Mouse (Mus musculus) monocyte, adult 59 days (primary cell): ENCODE results near the gene Hmox1. TPM values are rescaled to one million over a fixed set of nuclear protein-coding genes. Genes with fewer than 3 reads are reported as not detected.

Experiments used
- total RNA-seq, 2 experiments: library from RNA; stranded (reverse); gene quantifications; one replicate each; pipeline ENCODE4 v1.2.4; 2023

Hmox1 gene
- 1,000 to 10,000 TPM in 1 of 2 experiments, 100 to 1,000 TPM in 1; 883 to 1,381 TPM for total RNA-seq

GRCm38 (mm10) chr8:75093399-75094156 lies at the start of gene Hmox1:
Gene Hmox1 (plus strand): TSS chr8:75093621.

GRCm38 (mm10) chr8:75109236-75109967 lies 16.0 kb downstream of the Hmox1 start, which contains the start of gene Mcm5:
Gene Mcm5 (plus strand): TSS chr8:75109569.

Other genes with a start within 250 kb of the Hmox1 start
- gene Isx, start 220.4 kb upstream of the Hmox1 start, total RNA-seq = not detected
- gene Hmgxb4, start 100.3 kb upstream of the Hmox1 start, total RNA-seq = 10 to 100 TPM; 29.9 to 33.9 TPM
- 10 to 100 TPM; 68.3 to 69.0 TPM for gene Tom1, start 59.9 kb upstream of the Hmox1 start, total RNA-seq
- gene Mcm5, start 15.9 kb downstream of the Hmox1 start, total RNA-seq = 10 to 100 TPM; 14.1 to 15.8 TPM
- 1 to 10 TPM in 1 of 2 experiments, under 1 TPM in 1; 0.55 to 1.2 TPM for gene Rasd2, start 120.3 kb downstream of the Hmox1 start, total RNA-seq